Mouse (Mus musculus) frontal cortex, adult 2 months (tissue): Measurements from ENCODE around the gene Ppp1r35. TPM values are rescaled to one million over a fixed set of nuclear protein-coding genes. Genes with fewer than 3 reads are reported as not detected.
A peak's percentile ranks its signal among the peaks of the same experiment; 100 is the strongest.

Experiments
- DNase-seq, 2 experiments: peaks; one replicate each; pipeline ENCODE4 v3.0.0; 2022; ENCODE audit warnings: low spot score in 1 of 2; ENCODE audit errors: extremely low spot score in 1 of 2
- polyA plus RNA-seq: library from polyadenylated mRNA; depleted of rRNA; stranded (reverse); fragments of >200 nt; gene quantifications from 2 replicates; pipeline ENCODE4 v1.2.3, GENCODE M21; 2012

Gene Ppp1r35
- polyA plus RNA-seq, 1 experiment = 24.2 TPM

- DNase-seq = no peak
These were observed 27.3 kb upstream of the Ppp1r35 start for GRCm38 (mm10) chr5:137751221-137751887.

GRCm38 (mm10) chr5:137751988-137752387 lies 26.7 kb upstream of the Ppp1r35 start:
- DNase-seq = no peak

- no peak for DNase-seq
These were observed 25.4 kb upstream of the Ppp1r35 start for GRCm38 (mm10) chr5:137753111-137753832.

- DNase-seq = no peak
These were observed 23.2 kb upstream of the Ppp1r35 start for GRCm38 (mm10) chr5:137755425-137755824.

- DNase-seq = no peak
These were observed 22.5 kb upstream of the Ppp1r35 start for GRCm38 (mm10) chr5:137756106-137756505.

- peak; percentile 79 to 94 for DNase-seq
These were observed 21.6 kb upstream of the Ppp1r35 start for GRCm38 (mm10) chr5:137756882-137757661.

- peak; percentile 79 to 82 for DNase-seq
These were observed 20.8 kb upstream of the Ppp1r35 start for GRCm38 (mm10) chr5:137757887-137758286.

- no peak for DNase-seq
These were observed 19.6 kb upstream of the Ppp1r35 start for GRCm38 (mm10) chr5:137758921-137759534.

- DNase-seq = peak; percentile 86 to 89
These were observed 18.7 kb upstream of the Ppp1r35 start for GRCm38 (mm10) chr5:137759971-137760412.

GRCm38 (mm10) chr5:137764609-137765340 lies 13.9 kb upstream of the Ppp1r35 start:
- DNase-seq = no peak

GRCm38 (mm10) chr5:137766270-137766669 lies 12.4 kb upstream of the Ppp1r35 start:
- no peak for DNase-seq

GRCm38 (mm10) chr5:137768475-137768874 lies 10.2 kb upstream of the Ppp1r35 start:
- DNase-seq = no peak

- DNase-seq = peak in 1 of 2 experiments; percentile 45
These were observed 7.9 kb upstream of the Ppp1r35 start for GRCm38 (mm10) chr5:137770709-137771108.

- no peak for DNase-seq
These were observed 5.9 kb upstream of the Ppp1r35 start for GRCm38 (mm10) chr5:137772755-137773154.

GRCm38 (mm10) chr5:137775587-137776290 lies 2.9 kb upstream of the Ppp1r35 start:
- no peak for DNase-seq

GRCm38 (mm10) chr5:137776408-137776918 lies 2.2 kb upstream of the Ppp1r35 start:
- no peak for DNase-seq

GRCm38 (mm10) chr5:137777267-137777845 lies 1.3 kb upstream of the Ppp1r35 start:
- no peak for DNase-seq

GRCm38 (mm10) chr5:137779053-137779933 lies 644 bp downstream of the Ppp1r35 start:
- no peak for DNase-seq
